Mouse (Mus musculus): ENCODE results near the gene Pias1. TPM values are rescaled to one million over a fixed set of nuclear protein-coding genes. Genes with fewer than 3 reads are reported as not detected.

Pias1 gene
- total RNA-seq, 2 experiments from 2014 or later: 19.6 to 20.4 TPM

DNA sequence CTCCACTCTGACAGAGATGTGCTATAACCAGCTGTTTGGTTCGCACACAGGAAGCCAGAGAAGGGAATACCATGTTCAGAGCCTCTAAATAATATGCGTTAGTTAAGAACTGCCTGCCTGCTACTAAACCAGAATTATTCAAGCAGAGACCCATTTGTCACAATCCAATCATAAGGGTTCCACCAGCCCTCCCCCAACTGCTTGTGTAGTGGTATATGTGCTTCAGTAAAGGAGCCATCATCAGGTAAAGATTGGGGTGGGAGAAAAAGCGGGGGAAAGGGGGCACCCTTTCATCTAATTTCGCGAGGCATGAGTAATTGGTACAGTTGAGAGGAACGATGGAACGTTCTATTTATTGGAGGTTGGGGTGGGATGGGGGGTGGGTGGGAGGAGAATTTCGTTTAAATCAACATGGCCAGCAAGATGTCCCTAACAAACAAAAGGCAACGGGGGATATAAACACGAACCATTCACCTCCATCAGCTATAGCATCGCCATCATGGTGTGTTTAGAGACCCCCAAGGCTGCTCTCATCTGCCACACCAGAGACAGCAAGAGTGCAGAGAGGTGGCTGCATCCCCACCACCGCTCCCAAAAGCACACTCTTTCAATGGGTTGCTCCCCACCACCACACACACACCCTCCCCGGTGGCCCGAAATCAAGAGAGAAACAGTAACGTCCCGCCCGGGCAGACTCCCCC lies 8.1 kb downstream of the Pias1 start:
- peak overlapping the region; percentile 100 for H3K4me3 ChIP-seq
- TF ChIP-seq CTCF (IDR thresholded peaks at IDR 0.05): no peak
- peak overlapping the region; percentile 98 for H3K27ac ChIP-seq
- no peak for DNase-seq
- intact Hi-C loops (cut with DNase I): loop anchor here (1.0 kb wide), 1 partner anchor 145 kb away; no protein-coding TSS in a partner anchor

DNA sequence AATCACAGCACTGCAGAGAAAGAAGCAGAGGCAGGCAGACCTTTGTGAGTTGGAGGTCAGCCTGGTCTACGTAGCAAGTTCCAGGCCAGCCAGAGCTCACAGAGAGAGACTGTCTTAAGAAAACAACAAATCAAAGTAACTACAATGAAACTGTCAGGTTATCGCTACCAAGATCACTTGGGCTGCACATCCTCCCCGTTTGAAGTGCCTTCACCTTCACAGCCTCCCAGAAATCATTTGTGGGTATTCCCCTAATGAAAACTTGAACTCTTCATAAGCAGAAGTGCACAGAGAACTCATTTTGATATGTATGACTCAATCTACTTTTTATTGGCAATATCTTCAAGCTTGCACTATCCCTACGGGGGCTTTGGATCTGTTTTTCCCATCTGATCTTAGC lies 10.6 kb downstream of the Pias1 start:
- H3K4me3 ChIP-seq: no peak overlapping the region
- no peak for TF ChIP-seq CTCF (IDR thresholded peaks at IDR 0.05)
- H3K27ac ChIP-seq: no peak overlapping the region
- DNase-seq: no peak
- intact Hi-C loops (cut with DNase I): no loop called here

DNA sequence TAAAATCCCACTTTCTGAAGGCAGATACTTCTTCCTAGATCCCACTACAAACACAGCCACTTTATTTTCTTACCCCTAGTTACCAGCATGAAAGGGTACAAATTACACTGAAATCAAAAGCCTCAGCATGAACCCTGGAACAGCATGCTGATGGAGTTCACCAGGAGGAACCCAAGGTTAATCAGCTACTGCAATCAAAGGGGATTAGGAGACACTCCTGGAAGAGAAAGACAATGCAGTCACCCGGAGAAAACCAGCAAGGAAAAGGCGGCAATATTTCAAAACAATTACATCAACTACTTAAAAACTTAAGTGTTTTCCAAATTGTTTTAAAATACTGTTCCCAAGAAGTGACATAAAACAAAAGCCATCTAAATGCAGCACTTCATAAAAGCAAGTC lies 11.9 kb downstream of the Pias1 start:
- intact Hi-C loops (cut with DNase I): no loop called here
- Histone ChIP-seq H3K27ac (no peak overlapping the region), H3K4me3 (no peak overlapping the region)
- no peak for TF ChIP-seq CTCF (IDR thresholded peaks at IDR 0.05)
- no peak for DNase-seq

DNA sequence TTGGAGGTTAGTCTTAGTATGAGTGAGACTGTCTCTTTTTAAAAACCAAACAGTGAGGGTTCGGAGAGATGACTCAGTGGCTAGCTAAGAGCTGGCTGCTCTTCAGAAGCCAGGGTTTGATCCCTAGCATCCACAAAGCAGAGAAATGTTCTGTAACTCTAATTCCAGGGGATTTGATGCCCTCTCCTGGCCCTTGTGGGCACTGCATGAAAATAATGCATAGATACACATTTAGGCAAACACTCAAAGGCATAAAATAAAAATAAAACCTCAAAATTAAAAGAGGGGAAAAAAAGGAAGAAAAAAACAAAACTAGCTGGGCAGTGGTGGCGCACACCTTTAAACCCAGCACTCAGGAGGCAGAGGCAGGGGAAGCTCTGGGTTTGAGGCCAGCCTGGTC lies 13.3 kb downstream of the Pias1 start:
- intact Hi-C loops (cut with DNase I): loop anchor here (5.0 kb wide), 1 partner anchor 127 kb away; no protein-coding TSS in a partner anchor
- H3K4me3 ChIP-seq: no peak overlapping the region
- no peak overlapping the region for H3K27ac ChIP-seq
- no peak for DNase-seq
- TF ChIP-seq CTCF (IDR thresholded peaks at IDR 0.05): peak; percentile 61

DNA sequence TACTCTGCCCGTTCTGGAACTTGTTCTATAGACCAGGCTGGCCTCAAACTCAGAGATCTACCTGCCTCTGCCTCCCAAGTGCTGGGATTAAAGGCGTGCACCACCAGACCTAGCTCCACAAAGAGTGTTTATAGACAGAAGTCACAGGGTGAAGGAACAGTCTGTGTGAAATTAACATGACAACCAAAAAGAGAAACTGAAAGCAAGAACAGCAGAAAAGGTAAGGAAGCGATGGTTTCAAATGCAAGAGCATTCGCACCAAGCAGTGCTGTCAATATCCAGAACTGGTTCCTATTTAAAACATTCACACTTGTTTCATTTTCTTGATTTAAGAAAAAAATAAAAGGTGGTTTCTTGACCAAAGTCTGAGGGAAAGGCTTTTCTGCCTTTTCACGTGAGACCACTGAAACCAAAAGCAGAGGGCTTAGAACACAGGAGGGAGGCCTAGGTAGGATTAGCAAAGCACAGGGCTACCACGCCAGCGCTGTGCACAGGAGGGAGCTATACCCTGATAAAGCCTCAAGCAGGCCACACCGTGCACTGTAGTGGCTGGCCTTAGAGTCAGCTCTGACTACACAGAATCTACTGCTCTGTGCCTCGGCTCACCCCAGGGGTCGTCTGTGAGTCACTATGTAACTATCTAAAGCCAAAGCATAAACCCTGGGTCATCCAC lies 15.5 kb downstream of the Pias1 start:
- H3K4me3 ChIP-seq: no peak overlapping the region
- peak overlapping the region; percentile 46 for H3K27ac ChIP-seq
- peak; percentile 44 for DNase-seq
- peak; percentile 34 for TF ChIP-seq CTCF (IDR thresholded peaks at IDR 0.05)
- intact Hi-C loops (cut with DNase I): loop anchor here (5.0 kb wide), 1 partner anchor 125 kb away; no protein-coding TSS in a partner anchor

DNA sequence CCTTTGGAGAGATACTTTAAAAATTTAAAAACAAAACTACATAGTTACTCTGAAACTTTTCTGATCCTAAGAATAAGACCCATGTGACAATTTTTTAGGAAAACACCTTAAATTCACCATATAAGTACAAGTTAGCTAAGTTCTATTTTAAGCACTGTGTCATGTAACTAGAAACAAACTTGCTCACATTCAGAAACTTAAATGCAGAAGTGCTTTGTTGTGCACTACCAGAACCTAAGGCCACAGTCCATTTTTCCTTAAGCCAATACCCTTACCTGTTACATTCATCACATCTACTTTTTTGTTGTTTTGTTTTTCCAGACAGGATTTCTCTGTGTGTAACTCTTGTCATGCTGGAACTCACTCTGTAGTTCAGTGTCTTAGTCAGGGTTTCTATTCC lies 17.4 kb downstream of the Pias1 start:
- no peak for DNase-seq
- Histone ChIP-seq H3K4me3 (no peak overlapping the region), H3K27ac (peak overlapping the region; percentile 39; the same call in 1 of the 2 replicates)
- no peak for TF ChIP-seq CTCF (IDR thresholded peaks at IDR 0.05)
- intact Hi-C loops (cut with DNase I): loop anchor here (5.0 kb wide), 1 partner anchor 123 kb away; no protein-coding TSS in a partner anchor

DNA sequence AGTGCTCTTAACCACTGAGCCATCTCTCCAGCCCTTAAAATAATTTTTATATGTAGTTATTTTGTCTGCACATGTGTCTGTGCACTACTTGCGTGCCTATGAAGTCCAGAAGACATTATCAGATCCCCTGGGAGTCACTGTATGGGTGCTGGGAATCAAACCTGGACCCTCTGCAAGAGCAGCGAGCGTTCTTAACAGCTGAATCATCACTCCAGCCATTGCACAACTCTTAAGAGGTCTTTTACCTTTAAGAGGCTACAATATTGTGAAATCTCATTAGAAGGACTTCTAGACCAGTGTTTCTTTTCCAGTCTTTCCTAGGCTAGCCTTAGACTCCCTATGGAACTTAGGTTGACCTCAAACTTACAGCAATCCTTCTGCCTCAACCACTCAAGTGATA lies 21.7 kb downstream of the Pias1 start:
- no peak for DNase-seq
- intact Hi-C loops (cut with DNase I): no loop called here
- H3K4me3 ChIP-seq: no peak overlapping the region
- no peak overlapping the region for H3K27ac ChIP-seq
- no peak for TF ChIP-seq CTCF (IDR thresholded peaks at IDR 0.05)

DNA sequence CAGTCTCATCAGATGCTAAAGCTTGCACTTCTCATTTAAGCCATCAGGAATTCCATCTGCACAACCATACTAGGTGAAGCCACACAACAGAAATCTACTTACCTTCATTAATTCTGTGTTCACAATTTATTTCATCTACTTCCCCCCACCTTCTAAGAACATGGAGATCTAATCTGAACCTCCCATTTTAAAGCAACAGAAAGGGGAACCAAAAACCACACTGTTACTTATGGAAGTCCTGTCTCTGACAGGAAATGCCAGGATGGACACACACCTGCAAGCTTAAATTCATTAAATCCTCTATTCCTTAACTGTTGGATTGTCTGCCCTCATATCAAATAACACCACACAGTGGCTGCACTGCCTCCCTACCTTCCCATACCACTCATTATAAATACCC lies 35.0 kb downstream of the Pias1 start:
- TF ChIP-seq CTCF (IDR thresholded peaks at IDR 0.05): no peak
- Histone ChIP-seq H3K27ac (no peak overlapping the region), H3K4me3 (no peak overlapping the region)
- intact Hi-C loops (cut with DNase I): no loop called here
- no peak for DNase-seq

DNA sequence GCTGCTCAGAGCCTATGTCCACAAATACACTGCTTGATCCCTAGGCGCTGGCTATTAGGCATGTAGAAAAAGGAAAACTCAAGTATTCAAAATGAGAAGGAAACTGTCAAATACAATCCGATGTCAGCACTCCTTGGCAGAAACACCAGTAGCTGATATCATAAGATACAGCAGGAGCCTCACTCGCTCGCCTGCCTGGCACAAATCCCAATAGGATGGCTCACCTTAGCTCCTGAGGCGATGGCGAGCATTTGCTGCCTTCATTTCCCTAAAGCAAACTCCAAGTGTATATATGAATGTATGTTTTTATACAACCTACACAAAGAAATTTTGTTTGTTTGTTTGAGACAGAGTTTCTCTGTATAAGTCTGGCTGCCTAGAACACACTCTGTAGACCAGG lies 42.4 kb downstream of the Pias1 start:
- Histone ChIP-seq H3K27ac (no peak overlapping the region), H3K4me3 (no peak overlapping the region)
- no peak for DNase-seq
- no peak for TF ChIP-seq CTCF (IDR thresholded peaks at IDR 0.05)
- intact Hi-C loops (cut with DNase I): no loop called here

DNA sequence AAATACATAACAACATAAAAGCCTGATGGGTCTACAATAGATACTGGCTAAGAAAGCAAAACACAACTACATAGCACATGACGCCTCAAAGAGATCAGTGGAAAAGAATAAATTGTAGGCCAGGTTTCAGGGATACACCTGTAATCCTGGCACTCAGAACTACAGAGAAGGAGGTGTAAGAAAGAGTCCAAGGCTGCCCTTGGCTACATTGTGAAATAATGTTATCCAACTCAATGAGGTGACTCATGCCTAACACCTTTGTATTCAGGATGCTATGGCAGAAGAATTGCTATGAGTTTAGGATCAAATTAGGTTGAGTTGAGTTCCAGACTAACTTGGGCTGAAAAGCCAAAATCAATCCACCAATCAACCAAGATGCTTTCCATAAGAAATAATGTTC lies 43.7 kb downstream of the Pias1 start:
- intact Hi-C loops (cut with DNase I): no loop called here
- no peak overlapping the region for H3K27ac ChIP-seq
- H3K4me3 ChIP-seq: no peak overlapping the region
- TF ChIP-seq CTCF (IDR thresholded peaks at IDR 0.05): no peak
- DNase-seq: no peak

DNA sequence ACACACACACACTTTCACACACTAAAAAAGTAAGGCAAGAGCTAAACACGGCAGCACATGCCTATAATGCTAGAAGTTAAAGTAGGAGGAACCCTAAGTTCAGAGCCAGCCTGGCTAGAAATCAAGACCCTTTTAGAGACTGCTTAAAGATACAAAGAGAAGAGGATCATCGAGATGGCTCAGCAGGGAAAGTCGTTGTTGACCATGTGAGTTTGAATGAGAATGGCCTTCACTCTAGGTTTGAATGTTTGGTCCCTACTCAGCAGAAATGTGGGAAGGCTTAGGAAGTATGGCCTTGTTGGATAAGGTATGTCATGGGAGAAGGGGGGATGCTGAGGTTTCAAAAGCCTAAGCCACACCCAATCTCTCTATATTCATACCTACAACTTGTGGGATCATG lies 46.8 kb downstream of the Pias1 start:
- no peak for DNase-seq
- Histone ChIP-seq H3K27ac (no peak overlapping the region), H3K4me3 (no peak overlapping the region)
- intact Hi-C loops (cut with DNase I): no loop called here
- no peak for TF ChIP-seq CTCF (IDR thresholded peaks at IDR 0.05)

DNA sequence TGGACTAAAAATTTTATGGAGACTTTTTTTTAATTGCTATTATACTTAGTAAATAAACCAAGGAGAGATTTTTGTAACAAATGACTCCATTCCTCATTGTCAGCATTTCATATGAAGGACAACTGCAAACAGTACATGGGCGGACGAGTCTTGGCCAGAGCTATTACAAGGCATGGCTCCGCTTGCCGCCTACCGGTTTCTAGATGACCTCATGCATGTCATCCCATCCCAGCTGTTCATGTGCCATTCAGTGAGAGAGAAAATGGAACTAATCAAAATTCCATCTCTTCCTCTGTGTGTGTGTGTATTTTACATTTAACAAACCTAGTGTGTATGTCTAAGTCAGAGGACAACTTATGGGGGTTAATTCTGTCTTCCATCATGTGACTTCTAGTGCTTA lies 51.9 kb downstream of the Pias1 start:
- no peak overlapping the region for H3K27ac ChIP-seq
- DNase-seq: peak; percentile 35
- TF ChIP-seq CTCF (IDR thresholded peaks at IDR 0.05): no peak
- H3K4me3 ChIP-seq: no peak overlapping the region
- intact Hi-C loops (cut with DNase I): no loop called here

DNA sequence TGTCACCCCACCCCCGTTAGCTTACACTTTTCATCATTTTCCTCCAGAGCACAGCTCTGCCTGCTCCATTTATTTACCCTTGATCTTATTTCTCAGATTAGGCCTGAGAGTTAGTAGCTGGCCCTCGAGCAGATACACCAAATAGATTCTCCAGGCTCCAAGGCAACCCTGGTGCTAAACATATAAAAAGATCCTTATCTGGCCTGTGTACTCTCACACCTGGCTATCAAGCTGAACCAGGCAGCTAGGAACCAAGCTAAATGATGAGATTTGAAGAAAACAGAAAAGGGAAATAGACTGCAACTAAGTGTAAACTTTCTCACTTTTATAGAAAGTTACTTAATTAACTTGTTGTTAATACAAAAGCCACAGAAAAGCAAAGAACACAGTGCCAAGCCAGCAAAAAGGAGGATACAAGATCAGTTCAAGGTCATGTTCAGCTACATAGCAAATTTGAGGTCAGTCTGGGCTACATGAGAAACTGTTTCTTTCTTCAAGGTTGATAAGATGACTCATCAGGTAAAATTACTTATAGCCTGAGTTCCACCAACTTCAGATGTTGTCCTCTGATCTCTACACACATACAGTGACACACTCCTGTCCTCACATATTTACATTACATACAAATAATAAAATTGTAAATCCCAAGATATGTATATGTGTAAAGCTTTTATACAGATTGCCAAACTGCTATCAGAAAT lies 52.9 kb downstream of the Pias1 start:
- intact Hi-C loops (cut with DNase I): no loop called here
- no peak for TF ChIP-seq CTCF (IDR thresholded peaks at IDR 0.05)
- Histone ChIP-seq H3K27ac (peak overlapping the region; percentile 76), H3K4me3 (no peak overlapping the region)
- no peak for DNase-seq

All from gastrocnemius, adult 2 months (tissue).